Mouse (Mus musculus) MEL (cell line): ENCODE results near the gene Gprasp1.

Experiments used
- CTCF ChIP-seq, 3 experiments: IDR thresholded peaks in 2 of 3; conservative IDR thresholded peaks in 1 of 3; 2 replicates each; pipeline ENCODE4 v1.5.1; 2011 to 2012; ENCODE audit warnings: low read length in 3 of 3, low read depth in 2 of 3, mild to moderate bottlenecking in 2 of 3, improper control_type of control experiment in 1 of 3, inconsistent platforms in 1 of 3, mixed read lengths in 1 of 3, moderate library complexity in 1 of 3; ENCODE audit not compliant: control insufficient read depth in 1 of 3, insufficient read depth in 1 of 3, poor library complexity in 1 of 3, severe bottlenecking in 1 of 3
- EP300 ChIP-seq, 2 experiments: IDR thresholded peaks; 2 replicates each; pipeline ENCODE4 v1.6.1; 2011; ENCODE audit warnings: improper control_type of control experiment in 2 of 2, low read length in 2 of 2, low read depth in 1 of 2, mild to moderate bottlenecking in 1 of 2
- MAFK ChIP-seq: IDR thresholded peaks from 2 replicates; pipeline ENCODE4 v1.6.1; 2011; ENCODE audit warnings: low read depth, mild to moderate bottlenecking, low read length, improper control_type of control experiment, borderline replicate concordance
- MAX ChIP-seq: IDR thresholded peaks from 2 replicates; pipeline ENCODE4 v1.6.1; 2011; ENCODE audit warnings: low read length, improper control_type of control experiment
- POLR2A ChIP-seq, 2 experiments: IDR thresholded peaks; 2 replicates each; pipeline ENCODE4 v1.6.1; 2011 to 2012; ENCODE audit warnings: low read length in 2 of 2, mild to moderate bottlenecking in 2 of 2, control low read depth in 1 of 2, improper control_type of control experiment in 1 of 2, low read depth in 1 of 2, moderate library complexity in 1 of 2; ENCODE audit not compliant: control insufficient read depth in 1 of 2, insufficient read depth in 1 of 2, poor library complexity in 1 of 2
- USF1 ChIP-seq: IDR thresholded peaks from 2 replicates; pipeline ENCODE4 v1.6.1; 2014; ENCODE audit warnings: low read depth, mild to moderate bottlenecking, inconsistent platforms, low read length, improper control_type of control experiment, moderate library complexity

GRCm38 (mm10) chrX:135791536-135791935 is 49.0 kb downstream of the Gprasp1 start:
- no peak for TF ChIP-seq POLR2A (IDR thresholded peaks at IDR 0.05; ENCODE audit: control insufficient read depth in 1 of 2, insufficient read depth in 1 of 2, low read depth in 1 of 2, low read length in 2 of 2, poor library complexity in 1 of 2)
- no peak for TF ChIP-seq MAFK
- no peak for TF ChIP-seq MAX
- TF ChIP-seq CTCF (IDR thresholded peaks at IDR 0.05 in 2 of 3, conservative IDR thresholded peaks at IDR 0.05 in 1 of 3; ENCODE audit: control insufficient read depth in 1 of 3, insufficient read depth in 1 of 3, low read depth in 2 of 3, low read length in 3 of 3, poor library complexity in 1 of 3, severe bottlenecking in 1 of 3): no peak
- TF ChIP-seq EP300 (IDR thresholded peaks at IDR 0.05; ENCODE audit: low read depth in 1 of 2, low read length in 2 of 2): no peak
- TF ChIP-seq USF1: no peak
